Mouse (Mus musculus) hindbrain, embryonic 14.5 days (tissue): ENCODE measurements around the gene Il11. TPM values are rescaled to one million over a fixed set of nuclear protein-coding genes. Genes with fewer than 3 reads are reported as not detected.
A peak's percentile ranks its signal among the peaks of the same experiment; 100 is the strongest.

Experiments used
- ATAC-seq: fragments of 200-750 bp; cut with Nextera tagmentation; 2 replicates; pipeline ENCODE4 v1.8.0; 2017; ENCODE audit warnings: moderate number of reproducible peaks, mild to moderate bottlenecking, moderate TSS enrichment, moderate library complexity; ENCODE audit not compliant: low FRiP score
- DNase-seq: peaks from one replicate; pipeline ENCODE4 v3.0.0-alpha.2; 2015; ENCODE audit warnings: low spot score
- H3K27ac ChIP-seq: fragments of 300-500 bp; sonication (generic); 2 replicates; pipeline ENCODE4 v1.5.1; 2014; ENCODE audit warnings: mild to moderate bottlenecking, moderate library complexity
- H3K27me3 ChIP-seq: fragments of 300-500 bp; sonication (generic); 2 replicates; pipeline ENCODE4 v1.6.1; 2014; ENCODE audit warnings: mild to moderate bottlenecking, low read length, mixed read lengths; ENCODE audit not compliant: control insufficient read depth, insufficient read depth
- H3K36me3 ChIP-seq: fragments of 300-500 bp; sonication (generic); replicated peaks from 2 replicates; pipeline ENCODE4 v1.6.1; 2014; ENCODE audit not compliant: control insufficient read depth, insufficient read depth
- H3K4me1 ChIP-seq: fragments of 300-500 bp; sonication (generic); replicated peaks from 2 replicates; pipeline ENCODE4 v1.6.1; 2014; ENCODE audit warnings: antibody characterized with exemption, low read length, mixed read lengths; ENCODE audit not compliant: control insufficient read depth, insufficient read depth
- H3K4me2 ChIP-seq: fragments of 300-500 bp; sonication (generic); replicated peaks from 2 replicates; pipeline ENCODE4 v1.6.1; 2014; ENCODE audit warnings: mild to moderate bottlenecking, moderate library complexity
- H3K4me3 ChIP-seq: fragments of 300-500 bp; sonication (generic); replicated peaks from 2 replicates; pipeline ENCODE4 v1.5.1; 2014; ENCODE audit warnings: mild to moderate bottlenecking, low read length
- H3K9ac ChIP-seq: fragments of 300-500 bp; sonication (generic); 2 replicates; pipeline ENCODE4 v1.6.1; 2014
- H3K9me3 ChIP-seq: fragments of 300-500 bp; sonication (generic); 2 replicates; pipeline ENCODE4 v1.6.1; 2016; ENCODE audit warnings: low read length; ENCODE audit not compliant: control insufficient read depth
- WGBS: fragments of 180-500 bp; shearing (Covaris S2); extraction: QIAGEN DNeasy Blood & Tissue Kit; methylation state at CpG from one replicate; pipeline ENCODE4 v1.1.7; 2014; 5-methylcytosine and 5-hydroxymethylcytosine counted together
- polyA plus RNA-seq: library from polyadenylated mRNA; unstranded; fragments of >200 nt; fragmentation: Nextera tagmentation; extraction: Ambion mirVana; gene quantifications from 2 replicates; pipeline ENCODE4 v1.2.1, GENCODE M21; 2014

The Il11 gene
- polyA plus RNA-seq, 1 experiment from 2014 or later, result 0.41 TPM

GRCm38 (mm10) chr7:4771202-4771601 is 11.5 kb downstream of the Il11 start, which contains the start of gene Fam71e2:
Fam71e2 (minus strand) TSS chr7:4771302.
- Histone ChIP-seq H3K4me3 (no peak within 1 kb of the TSS), H3K9ac (no peak within 1 kb of the TSS), H3K9me3 (no peaks in the 10 kb centered on the region), H3K27me3 (peaks cover 18% of the 10 kb centered on the region), H3K36me3 (no peaks in the 10 kb centered on the region), H3K27ac (no peak within 1 kb of the TSS), H3K4me1 (no peaks in the 10 kb centered on the region), H3K4me2 (no peak within 1 kb of the TSS)
- ATAC-seq (no peak), DNase-seq (no peak)
- 89% methylated on average over 4 of the region's 5 CpGs for WGBS

DNA sequence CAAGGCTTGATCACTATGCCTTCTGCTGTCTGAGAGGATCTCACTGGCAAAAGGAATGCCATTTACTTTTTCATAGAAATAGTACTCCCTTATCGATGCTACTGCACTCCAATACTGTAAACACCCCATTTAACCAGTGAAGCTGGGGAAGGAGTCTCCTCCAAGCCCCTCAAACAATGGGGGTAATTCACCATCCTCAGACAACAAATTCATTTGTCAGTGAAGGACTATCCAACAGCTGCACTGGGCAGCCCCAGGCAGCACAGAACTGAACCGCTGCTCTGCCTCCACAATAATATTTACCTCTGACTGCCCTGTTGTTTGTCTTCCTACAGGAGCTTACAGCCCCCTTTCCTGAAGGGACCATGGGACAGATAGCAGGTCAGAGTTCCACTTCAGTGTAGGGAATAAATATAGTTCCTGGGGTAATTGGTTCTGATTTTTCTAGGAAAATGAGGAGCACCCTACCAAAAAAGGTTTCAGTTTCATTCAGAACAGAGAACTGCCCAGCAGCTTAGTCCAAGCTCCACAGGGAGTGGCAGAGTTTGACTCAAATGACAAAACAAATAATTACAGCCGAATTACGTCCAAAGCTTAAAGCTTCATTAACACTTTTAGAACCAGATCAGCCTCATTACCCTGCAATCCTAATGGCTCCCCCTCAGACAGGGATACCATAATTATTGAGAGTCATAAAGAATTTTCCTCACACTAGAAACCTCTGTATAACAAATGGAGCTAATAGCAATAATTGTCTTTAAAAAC is 17.5 kb downstream of the Il11 start:
- DNase-seq, result no peak
- WGBS, result 19% methylated on average over 4 of the region's 4 CpGs

GRCm38 (mm10) chr7:4759670-4760069 is 23.0 kb downstream of the Il11 start:
- no peak overlapping the region for H3K4me2 ChIP-seq
- H3K27ac ChIP-seq, result no peak overlapping the region
- H3K4me1 ChIP-seq, result no peaks in the 10 kb centered on the region
- no peaks in the 10 kb centered on the region for H3K36me3 ChIP-seq
- no peak overlapping the region for H3K9ac ChIP-seq
- ATAC-seq (no peak), DNase-seq (no peak)
- H3K9me3 ChIP-seq, result no peaks in the 10 kb centered on the region
- WGBS, result 59% methylated on average over 1 of the region's 1 CpGs
- no peak overlapping the region for H3K4me3 ChIP-seq
- no peaks in the 10 kb centered on the region for H3K27me3 ChIP-seq

More for the DNA sequence above, 17.5 kb downstream of the Il11 start:
- Histone ChIP-seq H3K36me3 (no peaks in the 10 kb centered on the region), H3K9me3 (no peaks in the 10 kb centered on the region), H3K9ac (no peak overlapping the region), H3K4me2 (no peak overlapping the region), H3K4me1 (no peaks in the 10 kb centered on the region), H3K27ac (no peak overlapping the region), H3K4me3 (no peak overlapping the region), H3K27me3 (no peaks in the 10 kb centered on the region)
- ATAC-seq, result no peak

- Histone ChIP-seq H3K4me2 (peak within 1 kb of the TSS; percentile 47), H3K36me3 (no peaks in the 10 kb centered on the region; the same call in 1 of the 2 replicates), H3K27me3 (no peaks in the 10 kb centered on the region), H3K9me3 (no peaks in the 10 kb centered on the region), H3K27ac (no peak within 1 kb of the TSS), H3K4me1 (no peaks in the 10 kb centered on the region), H3K9ac (0 out of 2 replicates have a peak within 1 kb of the TSS, but pooled peaks have one; percentile 1), H3K4me3 (peak within 1 kb of the TSS; percentile 22)
- peak; percentile 93 for ATAC-seq
- DNase-seq, result peak; percentile 76
- WGBS, result 4% methylated on average over 24 of the region's 24 CpGs
These were observed 29.7 kb downstream of the Il11 start, which contains the start of gene Cox6b2 for GRCm38 (mm10) chr7:4752821-4753570. Cox6b2 (minus strand) TSS chr7:4753094.

- Histone ChIP-seq H3K4me3 (peak overlapping the region; percentile 22), H3K9ac (0 out of 2 replicates have a peak overlapping the region, but pooled peaks have one; percentile 1)
- peak; percentile 65 for ATAC-seq
These were observed 30.5 kb downstream of the Il11 start for GRCm38 (mm10) chr7:4751971-4752820.

GRCm38 (mm10) chr7:4749169-4749568 is 33.5 kb downstream of the Il11 start:
- Histone ChIP-seq H3K27ac (no peak overlapping the region), H3K4me3 (no peak overlapping the region), H3K9ac (no peak overlapping the region), H3K27me3 (no peaks in the 10 kb centered on the region), H3K4me1 (no peaks in the 10 kb centered on the region), H3K36me3 (peaks cover 30% of the 10 kb centered on the region), H3K9me3 (no peaks in the 10 kb centered on the region), H3K4me2 (no peak overlapping the region)
- DNase-seq (no peak), ATAC-seq (no peak)
- WGBS, result 90% methylated on average over 2 of the region's 2 CpGs

More at GRCm38 (mm10) chr7:4751971-4752820, 30.5 kb downstream of the Il11 start:
- WGBS, result 2% methylated on average over 30 of the region's 30 CpGs
- Histone ChIP-seq H3K4me2 (peak overlapping the region; percentile 47), H3K9me3 (no peaks in the 10 kb centered on the region), H3K36me3 (peaks cover 2% of the 10 kb centered on the region; the same call in 1 of the 2 replicates), H3K4me1 (no peaks in the 10 kb centered on the region), H3K27me3 (no peaks in the 10 kb centered on the region), H3K27ac (no peak overlapping the region)
- DNase-seq, result no peak

GRCm38 (mm10) chr7:4748321-4748720 is 34.3 kb downstream of the Il11 start:
- no peak overlapping the region for H3K4me2 ChIP-seq
- no peaks in the 10 kb centered on the region for H3K27me3 ChIP-seq
- no peak overlapping the region for H3K27ac ChIP-seq
- no peak for ATAC-seq
- H3K4me1 ChIP-seq, result no peaks in the 10 kb centered on the region
- peaks cover 36% of the 10 kb centered on the region for H3K36me3 ChIP-seq
- 76% methylated on average over 4 of the region's 4 CpGs for WGBS
- no peak for DNase-seq
- no peak overlapping the region for H3K4me3 ChIP-seq
- H3K9me3 ChIP-seq, result no peaks in the 10 kb centered on the region
- no peak overlapping the region for H3K9ac ChIP-seq

DNA sequence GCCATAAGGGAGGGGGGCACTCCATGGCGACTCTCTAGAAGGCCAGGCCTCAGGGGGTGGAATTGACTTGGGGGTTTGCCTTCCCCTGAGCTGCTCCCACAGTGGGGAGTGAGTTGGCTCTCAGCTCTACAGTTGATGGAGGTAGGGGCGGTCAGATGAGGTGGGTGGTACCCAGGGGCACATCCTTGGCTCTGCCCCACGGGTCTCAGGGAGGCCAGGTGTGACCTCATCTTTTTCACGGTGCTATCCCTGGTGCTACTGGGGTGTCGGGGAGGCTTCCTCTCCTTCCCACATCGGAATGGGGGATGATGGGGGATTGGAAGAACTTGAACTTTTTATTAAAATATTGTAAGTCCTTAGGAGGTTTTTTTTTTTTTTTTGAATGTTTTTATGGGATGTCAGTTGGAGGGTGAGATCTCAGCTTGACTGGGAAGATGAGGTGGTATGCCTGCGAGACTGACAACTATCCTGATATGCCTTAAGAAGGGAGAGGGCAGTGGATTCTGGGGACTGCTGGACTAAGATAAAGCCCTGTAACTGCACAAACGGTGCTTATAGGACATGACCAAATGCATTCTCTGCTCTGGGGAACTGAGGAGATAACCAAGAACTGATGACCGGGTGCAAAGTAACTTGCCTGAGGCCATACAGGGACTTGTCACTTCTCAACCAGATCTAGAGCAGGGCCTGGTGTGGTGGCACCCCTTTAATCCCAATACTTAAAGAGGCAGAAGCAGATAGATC is 35.3 kb downstream of the Il11 start:
- WGBS, result 84% methylated on average over 9 of the region's 9 CpGs
- H3K9me3 ChIP-seq, result no peaks in the 10 kb centered on the region

More for the DNA sequence above, 35.3 kb downstream of the Il11 start:
- ATAC-seq, result 0 out of 2 replicates have a peak, but pooled peaks have one; percentile 13
- H3K4me3 ChIP-seq, result no peak overlapping the region
- no peaks in the 10 kb centered on the region for H3K27me3 ChIP-seq
- no peak overlapping the region for H3K27ac ChIP-seq
- no peak overlapping the region for H3K9ac ChIP-seq
- no peak for DNase-seq
- H3K4me1 ChIP-seq, result peaks cover 5% of the 10 kb centered on the region
- H3K36me3 ChIP-seq, result peaks cover 36% of the 10 kb centered on the region
- no peak overlapping the region for H3K4me2 ChIP-seq
